Mouse (Mus musculus) hindbrain, embryonic 10.5 days (tissue): ENCODE measurements around the gene 2310030G06Rik. TPM values are rescaled to one million over a fixed set of nuclear protein-coding genes. Genes with fewer than 3 reads are reported as not detected.
A peak's percentile ranks its signal among the peaks of the same experiment; 100 is the strongest.

Source experiments
- DNase-seq: peaks from one replicate; pipeline ENCODE4 v3.0.0-alpha.2; 2017; ENCODE audit warnings: low spot score
- H3K27ac ChIP-seq: fragments of 300-500 bp; sonication (generic); 2 replicates; pipeline ENCODE4 v1.5.1; 2016; ENCODE audit warnings: mild to moderate bottlenecking, moderate library complexity
- H3K27me3 ChIP-seq: fragments of 300-500 bp; sonication (generic); 2 replicates; pipeline ENCODE4 v1.6.1; 2016; ENCODE audit warnings: mild to moderate bottlenecking; ENCODE audit not compliant: poor library complexity, insufficient read depth, severe bottlenecking
- H3K36me3 ChIP-seq: fragments of 300-500 bp; sonication (generic); 2 replicates; pipeline ENCODE4 v1.6.1; 2016; ENCODE audit warnings: mild to moderate bottlenecking, moderate library complexity
- H3K4me1 ChIP-seq: fragments of 300-500 bp; sonication (generic); replicated peaks from 2 replicates; pipeline ENCODE4 v1.6.1; 2016; ENCODE audit warnings: mild to moderate bottlenecking
- H3K4me3 ChIP-seq: fragments of 300-500 bp; sonication (generic); 2 replicates; pipeline ENCODE4 v1.5.1; 2016; ENCODE audit warnings: mild to moderate bottlenecking, moderate library complexity
- H3K9me3 ChIP-seq: fragments of 300-500 bp; sonication (generic); 2 replicates; pipeline ENCODE4 v1.6.1; 2016; ENCODE audit warnings: mild to moderate bottlenecking, moderate library complexity
- WGBS: fragments of 180-500 bp; shearing (Covaris S2); methylation state at CpG from one replicate; pipeline ENCODE4 v1.1.7; 2016; 5-methylcytosine and 5-hydroxymethylcytosine counted together
- polyA plus RNA-seq: library from polyadenylated mRNA; unstranded; fragments of >200 nt; fragmentation: Nextera tagmentation; extraction: Ambion mirVana; gene quantifications from 2 replicates; pipeline ENCODE4 v1.2.1, GENCODE M21; 2016

Gene 2310030G06Rik
- polyA plus RNA-seq, 1 experiment from 2014 or later, result 1.5 TPM

- Histone ChIP-seq H3K27ac (peak overlapping the region; percentile 14; the same call in 1 of the 2 replicates), H3K27me3 (0 out of 2 replicates have a peak, but pooled peaks cover 2% of the 10 kb centered on the region), H3K36me3 (0 out of 2 replicates have a peak, but pooled peaks cover 4% of the 10 kb centered on the region), H3K4me3 (no peak overlapping the region), H3K4me1 (peaks cover 40% of the 10 kb centered on the region), H3K9me3 (no peaks in the 10 kb centered on the region)
- peak; percentile 39 for DNase-seq
- WGBS, result 35% methylated on average over 12 of the region's 12 CpGs
Measured at GRCm38 (mm10) chr9:50721061-50721460, 25.3 kb downstream of the 2310030G06Rik start.

GRCm38 (mm10) chr9:50718878-50719277 is 27.5 kb downstream of the 2310030G06Rik start:
- Histone ChIP-seq H3K4me3 (no peak overlapping the region), H3K27me3 (no peaks in the 10 kb centered on the region), H3K4me1 (peaks cover 23% of the 10 kb centered on the region), H3K27ac (no peak overlapping the region), H3K9me3 (no peaks in the 10 kb centered on the region), H3K36me3 (0 out of 2 replicates have a peak, but pooled peaks cover 4% of the 10 kb centered on the region)
- DNase-seq, result no peak
- 82% methylated on average over 4 of the region's 4 CpGs for WGBS

- no peaks in the 10 kb centered on the region for H3K4me1 ChIP-seq
- H3K36me3 ChIP-seq, result peaks cover 13% of the 10 kb centered on the region
- no peaks in the 10 kb centered on the region for H3K27me3 ChIP-seq
- H3K9me3 ChIP-seq, result no peaks in the 10 kb centered on the region
- 59% methylated on average over 4 of the region's 4 CpGs for WGBS
- H3K4me3 ChIP-seq, result no peak overlapping the region
- H3K27ac ChIP-seq, result no peak overlapping the region
- DNase-seq, result no peak
Measured at GRCm38 (mm10) chr9:50714188-50714587, 32.1 kb downstream of the 2310030G06Rik start.

GRCm38 (mm10) chr9:50711337-50711736 is 35.0 kb downstream of the 2310030G06Rik start:
- H3K9me3 ChIP-seq, result no peaks in the 10 kb centered on the region
- no peaks in the 10 kb centered on the region for H3K27me3 ChIP-seq
- 89% methylated on average over 4 of the region's 4 CpGs for WGBS
- no peak overlapping the region for H3K27ac ChIP-seq
- no peaks in the 10 kb centered on the region for H3K4me1 ChIP-seq
- no peak overlapping the region for H3K4me3 ChIP-seq
- peaks cover 13% of the 10 kb centered on the region for H3K36me3 ChIP-seq
- DNase-seq, result no peak

GRCm38 (mm10) chr9:50709108-50709507 is 37.2 kb downstream of the 2310030G06Rik start:
- H3K27me3 ChIP-seq, result no peaks in the 10 kb centered on the region
- DNase-seq, result peak; percentile 48
- no peak overlapping the region for H3K4me3 ChIP-seq
- peaks cover 19% of the 10 kb centered on the region for H3K36me3 ChIP-seq
- H3K9me3 ChIP-seq, result no peaks in the 10 kb centered on the region
- no peak overlapping the region for H3K27ac ChIP-seq
- 38% methylated on average over 2 of the region's 2 CpGs for WGBS
- 0 out of 2 replicates have a peak, but pooled peaks cover 3% of the 10 kb centered on the region for H3K4me1 ChIP-seq

- peaks cover 30% of the 10 kb centered on the region for H3K36me3 ChIP-seq
- no peak overlapping the region for H3K27ac ChIP-seq
- no peak overlapping the region for H3K4me3 ChIP-seq
- no peak for DNase-seq
- WGBS, result 45% methylated on average over 6 of the region's 6 CpGs
- H3K4me1 ChIP-seq, result 0 out of 2 replicates have a peak, but pooled peaks cover 3% of the 10 kb centered on the region
- H3K9me3 ChIP-seq, result no peaks in the 10 kb centered on the region
- H3K27me3 ChIP-seq, result peaks cover 24% of the 10 kb centered on the region
Measured at GRCm38 (mm10) chr9:50704907-50705306, 41.4 kb downstream of the 2310030G06Rik start.

DNA sequence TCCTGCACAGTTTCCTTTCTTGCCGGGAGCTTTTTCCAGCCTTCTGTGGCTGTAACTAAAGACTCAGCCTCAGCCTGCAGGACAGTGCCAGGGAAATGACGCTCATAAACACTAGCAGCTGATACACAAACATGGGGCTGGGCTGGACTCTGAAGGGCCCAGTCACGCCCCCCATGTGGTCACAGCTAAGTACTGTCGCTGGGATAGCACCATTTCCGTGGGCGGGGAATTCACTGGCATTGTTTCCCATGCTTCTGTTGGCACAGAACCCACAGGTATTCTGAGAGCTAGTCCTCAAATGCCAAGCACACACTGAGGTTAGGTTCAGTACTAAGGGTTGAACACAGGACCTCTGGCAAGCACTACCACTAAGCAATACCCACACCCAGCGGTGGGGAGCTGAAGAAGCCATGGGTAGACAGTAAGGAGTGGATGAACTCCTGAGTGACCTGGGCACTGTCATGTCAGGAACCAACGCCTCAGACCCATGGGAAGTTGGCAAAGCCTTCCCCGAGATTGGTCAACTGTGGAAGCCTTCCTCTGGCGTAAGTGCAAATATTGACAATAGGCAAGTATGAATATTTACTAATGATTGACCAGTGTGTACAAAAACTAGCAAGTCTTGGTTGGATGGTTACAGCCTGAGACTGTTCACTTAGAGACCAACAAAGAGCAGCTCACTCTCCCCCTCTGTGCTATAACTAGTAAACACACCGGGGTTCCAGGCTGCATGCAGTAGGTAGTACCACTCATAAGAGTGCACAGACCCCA is 45.2 kb downstream of the 2310030G06Rik start:
- DNase-seq, result no peak
- peaks cover 38% of the 10 kb centered on the region for H3K4me1 ChIP-seq
- WGBS, result 71% methylated on average over 11 of the region's 11 CpGs
- no peak overlapping the region for H3K4me3 ChIP-seq
- no peaks in the 10 kb centered on the region for H3K9me3 ChIP-seq
- H3K27me3 ChIP-seq, result peaks cover 39% of the 10 kb centered on the region
- no peak overlapping the region for H3K27ac ChIP-seq
- peaks cover 25% of the 10 kb centered on the region for H3K36me3 ChIP-seq

GRCm38 (mm10) chr9:50698418-50699409 is 47.6 kb downstream of the 2310030G06Rik start:
- peak; percentile 58 for DNase-seq
- H3K4me3 ChIP-seq, result peak overlapping the region; percentile 68
- peak overlapping the region; percentile 78 for H3K27ac ChIP-seq
- H3K27me3 ChIP-seq, result peaks cover 39% of the 10 kb centered on the region
- H3K4me1 ChIP-seq, result peaks cover 43% of the 10 kb centered on the region
- no peaks in the 10 kb centered on the region for H3K9me3 ChIP-seq
- WGBS, result under 1% methylated on average over 70 of the region's 70 CpGs
- H3K36me3 ChIP-seq, result peaks cover 28% of the 10 kb centered on the region

- Histone ChIP-seq H3K4me1 (peaks cover 54% of the 10 kb centered on the region), H3K27ac (peak overlapping the region; percentile 88), H3K4me3 (peak overlapping the region; percentile 68), H3K36me3 (peaks cover 30% of the 10 kb centered on the region), H3K27me3 (peaks cover 37% of the 10 kb centered on the region), H3K9me3 (no peaks in the 10 kb centered on the region)
- WGBS, result under 1% methylated on average over 12 of the region's 12 CpGs
- peak; percentile 70 for DNase-seq
Measured at GRCm38 (mm10) chr9:50697706-50698041, 48.7 kb downstream of the 2310030G06Rik start.

DNA sequence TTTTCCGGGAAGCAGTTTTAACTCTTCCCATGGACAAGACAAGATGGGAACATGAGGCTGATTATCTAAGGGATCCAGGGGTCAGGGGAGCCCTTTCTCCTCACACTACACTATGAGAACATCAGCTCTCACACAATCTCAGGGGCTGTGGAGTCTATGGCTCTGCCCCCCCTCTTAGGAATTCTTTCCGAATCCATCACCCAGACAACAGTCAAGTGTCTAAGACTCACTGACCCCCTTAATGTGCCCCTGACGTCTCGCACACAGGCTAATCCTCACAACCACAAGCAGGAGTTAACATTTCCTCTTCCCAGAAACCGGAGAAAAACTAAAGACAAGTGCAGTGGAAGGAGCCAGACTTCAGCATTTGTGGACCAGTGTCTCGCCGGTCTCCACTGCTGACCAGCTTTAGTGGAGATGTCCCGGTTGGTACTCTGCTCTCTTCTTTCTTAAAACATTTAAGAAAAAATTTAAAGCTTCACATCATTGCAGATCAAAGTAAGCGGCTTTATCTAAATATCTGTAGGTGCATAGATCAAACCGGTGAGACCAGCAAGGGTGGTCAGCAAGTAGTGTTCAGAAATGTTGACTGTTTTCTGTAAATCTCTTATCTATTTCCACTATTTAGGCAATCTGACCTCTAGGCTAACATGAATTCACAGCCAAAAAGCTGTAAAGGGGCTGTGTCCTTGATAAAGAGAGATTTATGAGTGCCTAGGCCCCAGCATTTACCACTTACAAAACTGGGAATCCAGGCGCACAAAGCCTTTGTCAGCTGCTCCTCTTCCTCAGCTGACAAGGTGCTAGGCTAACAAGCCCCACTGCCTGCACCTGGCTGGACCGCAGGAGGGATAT is 49.3 kb downstream of the 2310030G06Rik start:
- peak; percentile 43 for DNase-seq
- H3K27me3 ChIP-seq, result peaks cover 37% of the 10 kb centered on the region
- H3K27ac ChIP-seq, result peak overlapping the region; percentile 88
- peaks cover 59% of the 10 kb centered on the region for H3K4me1 ChIP-seq
- H3K36me3 ChIP-seq, result peaks cover 27% of the 10 kb centered on the region
- WGBS, result 39% methylated on average over 12 of the region's 12 CpGs
- H3K4me3 ChIP-seq, result peak overlapping the region; percentile 68
- H3K9me3 ChIP-seq, result no peaks in the 10 kb centered on the region

DNA sequence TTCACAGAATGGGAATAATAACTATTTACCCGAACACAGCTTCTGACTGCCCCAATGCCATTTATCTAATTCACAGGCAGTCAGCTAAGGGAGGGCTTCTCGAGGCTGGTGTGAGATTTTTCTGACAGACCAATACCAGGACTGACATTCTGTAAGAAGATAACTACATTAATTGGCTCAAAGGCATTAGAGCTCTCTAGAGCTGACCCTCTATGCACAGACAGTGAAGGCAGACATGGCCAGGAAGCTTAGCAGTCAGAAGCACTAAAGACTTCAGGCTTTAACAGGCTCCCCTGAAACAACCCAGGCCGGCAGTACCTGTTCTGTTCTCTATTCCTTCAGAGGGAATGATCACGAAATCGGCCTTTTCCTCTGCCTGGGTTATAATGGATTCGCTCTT is 51.2 kb downstream of the 2310030G06Rik start:
- no peak overlapping the region for H3K27ac ChIP-seq
- peaks cover 18% of the 10 kb centered on the region for H3K27me3 ChIP-seq
- peaks cover 13% of the 10 kb centered on the region for H3K36me3 ChIP-seq
- 87% methylated on average over 6 of the region's 6 CpGs for WGBS
- peaks cover 61% of the 10 kb centered on the region for H3K4me1 ChIP-seq
- no peak overlapping the region for H3K4me3 ChIP-seq
- no peak for DNase-seq
- no peaks in the 10 kb centered on the region for H3K9me3 ChIP-seq

- H3K4me1 ChIP-seq, result peaks cover 52% of the 10 kb centered on the region
- H3K27ac ChIP-seq, result peak overlapping the region; percentile 54
- H3K4me3 ChIP-seq, result no peak overlapping the region
- H3K9me3 ChIP-seq, result no peaks in the 10 kb centered on the region
- 21% methylated on average over 10 of the region's 10 CpGs for WGBS
- peaks cover 3% of the 10 kb centered on the region; the same call in 1 of the 2 replicates for H3K27me3 ChIP-seq
- H3K36me3 ChIP-seq, result peaks cover 24% of the 10 kb centered on the region
- DNase-seq, result peak; percentile 50
Measured at GRCm38 (mm10) chr9:50693631-50694030, 52.7 kb downstream of the 2310030G06Rik start.
